Mouse (Mus musculus): Measurements from ENCODE around the gene Dcp1b. TPM values are rescaled to one million over a fixed set of nuclear protein-coding genes. Genes with fewer than 3 reads are reported as not detected.

The Dcp1b gene
- polyA plus RNA-seq, 1 experiment from 2014 or later: 6.4 TPM

DNA sequence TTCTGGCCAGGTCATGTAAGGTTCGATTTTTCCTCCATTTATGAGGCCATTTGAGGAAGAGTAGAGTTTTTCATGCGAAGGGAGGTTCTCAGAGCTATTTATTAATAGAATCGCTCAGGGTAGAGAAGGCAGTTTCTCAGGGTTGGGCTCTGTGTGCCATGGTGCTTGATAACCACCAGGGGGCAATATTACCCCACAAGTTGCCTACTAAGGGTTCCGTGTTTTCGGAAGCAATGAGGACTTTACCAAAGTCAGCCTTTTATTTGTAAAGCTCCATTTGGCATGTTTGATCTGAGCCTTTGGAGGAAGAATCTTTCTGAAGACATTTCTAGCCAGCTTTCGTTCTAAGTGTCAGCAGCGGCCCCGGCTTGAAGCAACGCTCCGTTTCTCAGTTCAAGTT is 45.2 kb downstream of the Dcp1b start:
- Histone ChIP-seq H3K27me3 (replicated peaks; ENCODE audit: control insufficient read depth, insufficient read depth, low read length) (no peaks in the 10 kb centered on the region), H3K9me3 (ENCODE audit: control insufficient read depth, low read length) (no peaks in the 10 kb centered on the region), H3K36me3 (ENCODE audit: control insufficient read depth, insufficient read depth, low read length) (peaks cover 3% of the 10 kb centered on the region), H3K4me2 (ENCODE audit: low read depth, low read length) (no peak overlapping the region), H3K4me3 (ENCODE audit: low read length) (no peak overlapping the region), H3K4me1 (ENCODE audit: control insufficient read depth, insufficient read depth, low read length) (no peaks in the 10 kb centered on the region), H3K27ac (ENCODE audit: low read length) (no peak overlapping the region), H3K9ac (ENCODE audit: low read depth, low read length) (no peak overlapping the region)
- no peak; the same call in 1 of the 2 replicates for ATAC-seq
- WGBS: 46% methylated on average over 10 of the region's 10 CpGs

DNA sequence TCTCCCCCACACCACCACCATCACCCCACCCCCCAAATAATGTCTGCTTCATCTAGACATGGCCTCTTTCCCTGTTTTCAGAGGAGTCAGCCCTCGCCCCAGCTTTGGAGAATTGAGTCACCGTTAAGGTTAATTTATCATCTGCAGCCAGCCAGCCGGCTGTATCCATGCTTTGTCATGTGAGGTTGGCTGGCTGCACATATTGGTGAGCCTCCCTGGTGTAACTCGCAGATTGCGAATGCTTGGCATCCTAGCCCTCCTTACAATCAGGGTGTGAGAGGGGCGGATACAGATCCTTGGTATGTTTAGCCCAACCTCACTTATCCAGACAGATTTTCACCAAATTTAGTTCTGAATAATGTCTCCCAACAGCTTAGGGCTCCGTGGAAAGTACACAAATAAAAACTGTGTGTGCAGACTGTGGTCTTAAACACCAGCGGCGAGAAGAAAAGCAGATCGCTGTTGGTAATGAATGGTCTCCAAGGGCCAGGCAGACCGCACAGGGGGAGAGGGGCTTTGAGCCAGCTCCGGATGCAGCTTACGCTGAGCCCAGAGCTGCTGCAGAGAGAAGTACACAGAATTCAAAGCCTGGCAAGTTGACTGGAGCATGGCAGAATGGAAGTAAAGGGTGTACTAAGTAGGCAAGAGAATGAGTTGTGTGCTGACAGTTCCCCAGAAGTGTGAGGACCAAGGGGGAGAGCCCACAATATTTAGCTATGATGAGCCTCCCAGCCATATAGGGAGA is 49.6 kb downstream of the Dcp1b start:
- H3K27ac ChIP-seq (ENCODE audit: low read length): no peak overlapping the region
- H3K4me3 ChIP-seq (ENCODE audit: low read length): no peak overlapping the region
- no peaks in the 10 kb centered on the region for H3K36me3 ChIP-seq (ENCODE audit: control insufficient read depth, insufficient read depth, low read length)
- no peak for ATAC-seq
- no peak overlapping the region for H3K9ac ChIP-seq (ENCODE audit: low read depth, low read length)
- H3K27me3 ChIP-seq (replicated peaks; ENCODE audit: control insufficient read depth, insufficient read depth, low read length): no peaks in the 10 kb centered on the region
- H3K4me2 ChIP-seq (ENCODE audit: low read depth, low read length): no peak overlapping the region
- no peaks in the 10 kb centered on the region for H3K4me1 ChIP-seq (ENCODE audit: control insufficient read depth, insufficient read depth, low read length)
- WGBS: 50% methylated on average over 13 of the region's 13 CpGs
- no peaks in the 10 kb centered on the region for H3K9me3 ChIP-seq (ENCODE audit: control insufficient read depth, low read length)

DNA sequence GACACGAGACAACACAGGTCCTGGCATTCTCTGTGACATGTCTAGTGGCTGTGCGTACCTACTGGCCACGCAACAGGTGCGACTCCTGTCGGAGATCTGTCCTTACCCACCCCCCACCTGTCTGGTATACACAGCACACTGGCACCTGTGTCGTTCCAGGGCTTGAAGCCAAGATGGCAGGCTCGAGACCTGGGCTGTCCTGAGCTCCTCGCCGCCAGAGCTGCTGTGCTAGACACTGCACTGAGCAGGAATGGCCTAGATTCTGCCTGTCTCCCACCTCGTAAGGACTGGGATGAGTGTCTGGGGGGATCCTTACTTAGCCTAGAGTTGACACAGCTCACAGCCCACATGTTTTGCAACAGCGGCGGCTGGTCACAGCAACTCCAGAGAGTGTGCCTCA is 50.2 kb downstream of the Dcp1b start:
- ATAC-seq: no peak
- no peak overlapping the region for H3K4me2 ChIP-seq (ENCODE audit: low read depth, low read length)
- no peak overlapping the region for H3K9ac ChIP-seq (ENCODE audit: low read depth, low read length)
- H3K4me1 ChIP-seq (ENCODE audit: control insufficient read depth, insufficient read depth, low read length): no peaks in the 10 kb centered on the region
- no peaks in the 10 kb centered on the region for H3K27me3 ChIP-seq (replicated peaks; ENCODE audit: control insufficient read depth, insufficient read depth, low read length)
- WGBS: 77% methylated on average over 12 of the region's 12 CpGs
- H3K36me3 ChIP-seq (ENCODE audit: control insufficient read depth, insufficient read depth, low read length): no peaks in the 10 kb centered on the region
- no peaks in the 10 kb centered on the region for H3K9me3 ChIP-seq (ENCODE audit: control insufficient read depth, low read length)
- no peak overlapping the region for H3K27ac ChIP-seq (ENCODE audit: low read length)
- H3K4me3 ChIP-seq (ENCODE audit: low read length): no peak overlapping the region

DNA sequence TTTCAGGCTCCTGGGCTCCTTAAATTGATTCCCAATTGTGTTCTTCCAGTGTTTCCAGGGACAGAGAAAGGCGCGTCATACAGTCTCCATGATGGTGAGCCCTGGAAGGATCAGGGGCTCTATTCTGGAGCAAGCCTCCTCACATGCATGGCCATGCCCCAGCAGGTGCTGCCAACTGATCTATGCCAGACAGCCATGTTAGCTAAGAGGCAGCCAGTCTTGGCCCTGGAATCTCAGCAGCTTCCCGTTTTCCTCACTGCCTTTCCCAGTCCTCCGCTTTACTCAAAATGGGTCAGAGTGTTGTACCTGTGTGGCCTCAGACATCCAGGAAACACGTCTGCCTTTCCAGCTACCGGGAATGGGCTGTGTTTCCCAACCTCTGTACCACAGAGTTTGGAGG is 50.7 kb downstream of the Dcp1b start:
- H3K9me3 ChIP-seq (ENCODE audit: control insufficient read depth, low read length): no peaks in the 10 kb centered on the region

DNA sequence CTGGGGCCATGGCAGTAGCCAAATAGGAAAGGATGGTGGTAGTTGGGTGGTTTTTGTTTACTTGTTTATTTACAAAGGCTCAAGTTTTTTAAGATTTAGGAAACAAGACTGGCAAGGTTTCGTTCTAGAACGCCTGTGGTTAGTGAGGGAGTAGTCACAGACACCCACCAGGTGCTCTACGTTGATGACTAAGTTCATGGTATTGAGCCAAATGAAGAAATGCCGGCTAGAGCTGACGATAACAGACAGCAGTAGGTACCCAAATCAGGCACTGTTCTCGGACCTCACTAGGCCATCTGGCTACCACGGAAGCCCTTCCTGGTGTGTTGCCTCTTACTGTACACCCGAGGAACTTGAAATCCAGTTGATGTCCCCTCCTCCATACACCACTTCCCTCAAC is 51.9 kb downstream of the Dcp1b start:
- H3K4me1 ChIP-seq (ENCODE audit: control insufficient read depth, insufficient read depth, low read length): no peaks in the 10 kb centered on the region
- no peak overlapping the region for H3K9ac ChIP-seq (ENCODE audit: low read depth, low read length)
- no peak overlapping the region for H3K4me2 ChIP-seq (ENCODE audit: low read depth, low read length)
- H3K36me3 ChIP-seq (ENCODE audit: control insufficient read depth, insufficient read depth, low read length): no peaks in the 10 kb centered on the region
- ATAC-seq: no peak
- no peak overlapping the region for H3K4me3 ChIP-seq (ENCODE audit: low read length)
- H3K27ac ChIP-seq (ENCODE audit: low read length): no peak overlapping the region
- H3K27me3 ChIP-seq (replicated peaks; ENCODE audit: control insufficient read depth, insufficient read depth, low read length): no peaks in the 10 kb centered on the region
- H3K9me3 ChIP-seq (ENCODE audit: control insufficient read depth, low read length): no peaks in the 10 kb centered on the region
- WGBS: 89% methylated on average over 8 of the region's 8 CpGs

More for the DNA sequence above, 50.7 kb downstream of the Dcp1b start:
- Histone ChIP-seq H3K4me2 (ENCODE audit: low read depth, low read length) (no peak overlapping the region), H3K27ac (ENCODE audit: low read length) (no peak overlapping the region), H3K27me3 (replicated peaks; ENCODE audit: control insufficient read depth, insufficient read depth, low read length) (no peaks in the 10 kb centered on the region), H3K9ac (ENCODE audit: low read depth, low read length) (no peak overlapping the region), H3K4me3 (ENCODE audit: low read length) (no peak overlapping the region), H3K4me1 (ENCODE audit: control insufficient read depth, insufficient read depth, low read length) (no peaks in the 10 kb centered on the region), H3K36me3 (ENCODE audit: control insufficient read depth, insufficient read depth, low read length) (no peaks in the 10 kb centered on the region)
- no peak for ATAC-seq
- WGBS: 87% methylated on average over 6 of the region's 6 CpGs

DNA sequence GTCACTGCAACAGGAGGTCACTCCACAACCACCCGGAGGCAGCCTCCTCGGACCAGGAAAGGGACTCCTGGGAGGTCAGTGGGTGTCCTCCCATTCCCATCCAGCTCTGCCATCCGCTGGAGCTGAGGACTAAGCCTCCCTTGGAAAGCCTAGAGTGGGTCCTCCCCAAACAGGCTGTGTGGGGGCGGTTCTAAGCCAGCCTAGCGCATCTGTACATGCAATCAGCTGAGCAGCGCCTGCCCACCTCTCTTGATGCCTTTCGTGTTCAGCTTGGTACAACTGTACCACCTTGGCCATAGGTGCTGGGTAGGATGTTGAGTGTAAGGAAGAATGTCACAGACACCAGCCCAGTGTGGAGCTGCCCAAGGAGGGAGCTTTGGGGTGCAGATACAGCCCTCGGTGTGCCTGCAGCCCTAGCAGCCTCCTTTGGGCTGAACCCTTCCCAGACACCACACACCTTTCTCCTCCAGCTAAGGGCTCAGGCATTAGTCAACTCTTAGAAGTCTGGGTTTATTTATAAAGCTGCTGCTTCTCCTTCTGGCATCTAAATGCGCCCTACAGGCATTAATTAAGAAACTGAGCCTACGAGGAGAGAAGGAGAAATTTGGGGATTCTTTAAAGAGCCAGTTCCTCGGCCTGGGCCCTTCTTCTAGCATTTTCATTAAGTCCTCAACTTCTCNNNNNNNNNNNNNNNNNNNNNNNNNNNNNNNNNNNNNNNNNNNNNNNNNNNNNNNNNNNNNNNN is 54.0 kb downstream of the Dcp1b start:
- Histone ChIP-seq H3K27ac (ENCODE audit: low read length) (no peak overlapping the region), H3K4me2 (ENCODE audit: low read depth, low read length) (no peak overlapping the region), H3K27me3 (replicated peaks; ENCODE audit: control insufficient read depth, insufficient read depth, low read length) (no peaks in the 10 kb centered on the region), H3K4me1 (ENCODE audit: control insufficient read depth, insufficient read depth, low read length) (no peaks in the 10 kb centered on the region), H3K4me3 (ENCODE audit: low read length) (no peak overlapping the region), H3K9ac (ENCODE audit: low read depth, low read length) (no peak overlapping the region), H3K36me3 (ENCODE audit: control insufficient read depth, insufficient read depth, low read length) (no peaks in the 10 kb centered on the region), H3K9me3 (ENCODE audit: control insufficient read depth, low read length) (no peaks in the 10 kb centered on the region)
- WGBS: 80% methylated on average over 11 of the region's 11 CpGs
- ATAC-seq: no peak

DNA sequence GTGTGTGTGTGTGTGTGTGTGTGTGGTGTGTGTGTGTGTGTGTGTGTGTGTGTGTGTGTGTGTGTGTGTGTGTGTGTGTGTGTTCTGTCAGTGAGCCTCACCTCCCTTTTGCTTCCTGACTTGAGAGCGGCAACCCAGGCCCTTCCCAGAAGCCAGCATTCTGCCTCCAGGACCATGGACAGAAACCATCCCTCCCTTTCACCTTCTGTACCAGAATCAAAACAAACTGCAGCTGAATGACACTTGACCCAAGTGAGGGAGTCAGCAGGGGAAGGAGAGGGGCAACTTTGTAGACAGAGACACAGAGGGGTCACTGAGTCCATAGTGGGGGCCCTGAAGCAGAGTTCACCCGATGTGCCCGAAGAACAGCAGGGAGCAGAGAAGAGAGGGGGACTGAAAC is 58.0 kb downstream of the Dcp1b start:
- no peak overlapping the region for H3K4me3 ChIP-seq (ENCODE audit: low read length)
- H3K36me3 ChIP-seq (ENCODE audit: control insufficient read depth, insufficient read depth, low read length): no peaks in the 10 kb centered on the region
- H3K9me3 ChIP-seq (ENCODE audit: control insufficient read depth, low read length): no peaks in the 10 kb centered on the region
- no peak overlapping the region for H3K27ac ChIP-seq (ENCODE audit: low read length)
- H3K27me3 ChIP-seq (replicated peaks; ENCODE audit: control insufficient read depth, insufficient read depth, low read length): no peaks in the 10 kb centered on the region
- H3K4me1 ChIP-seq (ENCODE audit: control insufficient read depth, insufficient read depth, low read length): no peaks in the 10 kb centered on the region
- 41% methylated on average over 3 of the region's 3 CpGs for WGBS
- no peak overlapping the region for H3K9ac ChIP-seq (ENCODE audit: low read depth, low read length)
- ATAC-seq: no peak
- no peak overlapping the region for H3K4me2 ChIP-seq (ENCODE audit: low read depth, low read length)

DNA sequence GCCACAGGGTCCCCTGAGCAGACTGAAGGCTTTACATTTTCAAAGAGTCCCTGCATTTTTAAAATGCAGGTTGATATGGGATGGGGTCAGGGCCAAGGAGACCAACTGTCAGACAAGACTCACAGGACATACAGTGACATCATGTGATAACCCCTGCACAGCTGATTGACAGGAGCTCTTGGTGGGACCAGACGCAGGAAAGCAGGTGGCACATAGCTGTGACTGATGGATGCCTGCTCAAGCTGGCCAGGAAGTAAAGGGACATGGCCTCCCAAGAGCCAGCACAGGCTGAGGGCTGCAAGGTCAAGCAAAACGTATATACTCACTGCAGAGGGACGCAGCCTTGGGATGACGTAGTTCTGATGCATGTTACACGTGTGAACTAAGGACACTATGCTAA is 60.4 kb downstream of the Dcp1b start:
- WGBS: 75% methylated on average over 5 of the region's 5 CpGs
- H3K4me1 ChIP-seq (ENCODE audit: control insufficient read depth, insufficient read depth, low read length): no peaks in the 10 kb centered on the region
- no peak for ATAC-seq

DNA sequence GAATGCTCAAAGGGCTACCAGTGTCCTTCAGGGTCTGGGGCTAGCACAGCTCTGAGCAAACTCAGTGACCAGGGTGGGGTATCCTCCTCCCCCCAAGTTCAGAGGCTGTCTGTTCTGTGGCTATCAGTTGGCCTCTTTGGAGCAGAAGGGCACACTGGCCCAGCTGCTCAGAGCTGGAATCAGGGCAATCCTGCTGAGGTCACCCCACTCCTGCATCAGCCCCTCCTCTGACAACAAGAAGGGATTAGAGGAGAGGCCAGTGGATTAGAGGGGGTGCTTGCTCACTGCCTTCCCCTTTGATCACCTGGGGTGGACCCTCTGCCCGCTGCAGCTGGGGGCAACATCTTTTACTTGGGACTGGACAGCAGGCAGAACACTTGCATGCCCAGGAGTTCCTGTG is 61.2 kb downstream of the Dcp1b start, which contains the start of gene Cacna2d4:
Gene Cacna2d4 (plus strand): TSS at position 286 of the 400 bp plus-strand sequence.
- Histone ChIP-seq H3K9ac (ENCODE audit: low read depth, low read length) (no peak within 1 kb of the TSS), H3K27ac (ENCODE audit: low read length) (no peak within 1 kb of the TSS), H3K4me1 (ENCODE audit: control insufficient read depth, insufficient read depth, low read length) (no peaks in the 10 kb centered on the region), H3K4me2 (ENCODE audit: low read depth, low read length) (no peak within 1 kb of the TSS), H3K9me3 (ENCODE audit: control insufficient read depth, low read length) (no peaks in the 10 kb centered on the region), H3K36me3 (ENCODE audit: control insufficient read depth, insufficient read depth, low read length) (no peaks in the 10 kb centered on the region), H3K27me3 (replicated peaks; ENCODE audit: control insufficient read depth, insufficient read depth, low read length) (no peaks in the 10 kb centered on the region), H3K4me3 (ENCODE audit: low read length) (no peak within 1 kb of the TSS)
- WGBS: 20% methylated on average over 1 of the region's 1 CpGs
- no peak for ATAC-seq

More for the DNA sequence above, 60.4 kb downstream of the Dcp1b start:
- Histone ChIP-seq H3K9ac (ENCODE audit: low read depth, low read length) (no peak overlapping the region), H3K9me3 (ENCODE audit: control insufficient read depth, low read length) (no peaks in the 10 kb centered on the region), H3K36me3 (ENCODE audit: control insufficient read depth, insufficient read depth, low read length) (no peaks in the 10 kb centered on the region), H3K27me3 (replicated peaks; ENCODE audit: control insufficient read depth, insufficient read depth, low read length) (no peaks in the 10 kb centered on the region), H3K4me2 (ENCODE audit: low read depth, low read length) (no peak overlapping the region), H3K4me3 (ENCODE audit: low read length) (no peak overlapping the region), H3K27ac (ENCODE audit: low read length) (no peak overlapping the region)
